Mouse (Mus musculus) adipocyte (in vitro differentiated cells): ENCODE measurements at regions not wholly inside any gene's neighbourhood (a gene's known extent, or its start where the extent isn't known, plus 50 kb on each side); places are given as distances from the start of the nearest gene placed in this dataset.

ENCODE experiments used
- DNase-seq: peaks from one replicate; pipeline ENCODE4 v3.0.0-alpha.2; 2016; ENCODE audit warnings: low spot score

DNA sequence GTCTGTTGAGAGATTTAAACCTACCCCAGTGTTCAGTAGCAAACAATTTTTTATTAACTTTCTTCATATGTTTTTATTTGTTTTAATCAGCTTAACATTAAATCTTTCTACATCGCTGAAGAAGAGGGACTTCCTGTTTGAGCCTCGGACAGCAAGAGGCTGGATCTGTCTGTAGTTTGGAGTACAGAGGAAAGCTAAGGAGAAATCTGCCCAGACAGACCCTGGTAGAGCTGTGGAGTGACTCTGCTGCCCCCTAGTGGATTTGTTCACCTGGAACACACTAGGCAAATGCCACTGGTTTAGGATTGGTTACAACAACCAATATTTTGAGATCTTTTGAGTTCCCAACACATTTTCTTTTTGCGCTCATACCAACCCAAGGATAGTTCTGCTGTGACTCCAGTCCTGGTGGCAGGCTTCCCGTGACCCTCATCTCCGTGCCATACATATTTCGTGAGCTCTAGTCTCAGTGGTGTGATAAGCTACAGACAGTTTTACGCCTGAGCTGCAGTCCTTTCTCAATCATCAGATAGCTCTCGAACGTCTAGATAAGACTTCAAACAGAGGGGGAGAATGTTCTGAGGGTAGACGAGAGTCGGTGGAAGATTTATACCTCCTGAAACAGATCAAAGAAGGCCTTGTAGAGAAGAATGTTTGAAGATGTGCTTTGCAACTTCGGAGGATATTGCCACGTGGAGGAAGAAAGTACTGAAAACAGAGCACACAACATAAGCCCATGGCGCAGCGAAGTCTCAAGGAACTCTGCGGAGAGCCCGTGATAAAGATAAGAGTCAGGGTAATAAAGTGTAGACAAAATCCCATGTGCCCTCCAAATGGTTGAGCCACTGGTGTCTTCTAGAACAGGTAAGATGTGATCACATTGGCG is 119.0 kb upstream of the Nabp1 start:
- peak; percentile 95 for DNase-seq

DNA sequence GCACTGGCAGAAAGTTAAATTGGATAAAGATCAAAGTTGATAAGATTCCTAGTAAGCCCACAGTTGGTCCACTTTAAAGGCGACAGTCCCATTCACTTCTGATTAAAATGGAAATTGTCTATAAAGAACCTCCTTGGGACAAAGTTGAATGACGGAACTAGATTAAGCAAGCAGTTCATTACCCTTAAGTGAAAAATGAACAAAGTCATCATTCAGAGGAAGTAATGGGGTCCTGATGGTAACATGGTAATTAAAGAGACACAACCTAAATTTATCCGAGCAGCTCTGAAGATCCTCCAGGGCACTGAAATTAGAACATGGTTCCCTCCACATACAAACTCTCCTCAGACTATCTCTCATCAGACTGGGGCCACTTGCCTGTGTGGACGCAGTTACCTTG is 116.4 kb upstream of the Nabp1 start:
- no peak for DNase-seq

DNA sequence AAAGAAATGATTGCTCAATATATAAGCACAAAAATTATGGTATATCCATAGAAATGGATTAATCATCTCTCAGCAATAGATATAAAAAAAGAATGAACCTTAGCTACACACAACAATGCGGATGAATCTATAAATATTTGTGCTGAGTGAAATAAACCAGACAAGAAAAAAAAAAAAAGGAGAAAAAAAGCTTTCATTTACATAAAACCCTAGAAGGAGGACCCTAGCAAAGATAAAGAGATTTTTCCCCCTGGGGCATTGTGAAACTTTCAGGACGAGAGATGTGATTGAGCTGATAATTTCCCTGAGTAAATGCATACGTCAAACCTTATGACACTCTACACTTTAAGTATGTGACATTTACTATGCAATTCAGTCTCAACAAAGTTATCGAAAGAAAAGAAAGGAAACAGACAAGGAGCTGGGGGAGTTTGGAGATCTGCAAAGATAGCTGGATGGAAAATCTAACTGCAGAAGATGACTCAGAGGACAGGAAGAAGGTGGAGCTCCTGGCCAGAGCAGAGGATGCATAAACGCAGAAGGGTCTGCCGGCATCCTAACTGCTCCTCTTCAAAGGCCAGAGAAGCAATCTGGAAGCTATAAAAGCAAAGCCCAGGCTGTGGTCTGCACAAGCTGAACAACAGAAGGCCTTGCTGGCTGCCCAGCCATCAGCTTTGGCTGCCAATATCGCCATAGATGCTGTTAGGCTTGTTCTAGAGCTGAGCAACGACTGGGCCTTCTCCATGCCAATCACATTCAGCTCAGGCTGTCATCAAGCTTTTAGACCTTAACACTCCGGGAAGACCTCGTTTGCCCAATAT is 115.6 kb upstream of the Nabp1 start:
- no peak for DNase-seq

DNA sequence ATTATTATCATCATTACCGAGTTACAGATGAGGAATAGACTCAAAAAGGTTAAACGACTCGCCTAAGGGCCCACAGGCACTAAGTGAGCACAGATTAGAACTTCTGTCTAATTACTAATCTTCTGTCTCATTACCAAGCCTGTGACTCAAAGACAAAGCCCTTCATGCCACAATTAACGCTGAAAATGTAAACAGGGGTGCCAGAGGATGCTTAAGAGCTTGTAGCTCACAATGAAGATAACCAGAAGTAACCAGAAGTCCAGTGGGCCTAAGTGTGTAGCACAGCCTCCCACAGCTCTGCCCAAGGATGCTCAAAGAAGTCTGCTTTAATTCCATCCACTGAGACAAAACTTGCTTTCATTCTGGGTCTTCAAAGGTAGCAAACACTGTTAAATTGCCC is 113.7 kb upstream of the Nabp1 start:
- no peak for DNase-seq

DNA sequence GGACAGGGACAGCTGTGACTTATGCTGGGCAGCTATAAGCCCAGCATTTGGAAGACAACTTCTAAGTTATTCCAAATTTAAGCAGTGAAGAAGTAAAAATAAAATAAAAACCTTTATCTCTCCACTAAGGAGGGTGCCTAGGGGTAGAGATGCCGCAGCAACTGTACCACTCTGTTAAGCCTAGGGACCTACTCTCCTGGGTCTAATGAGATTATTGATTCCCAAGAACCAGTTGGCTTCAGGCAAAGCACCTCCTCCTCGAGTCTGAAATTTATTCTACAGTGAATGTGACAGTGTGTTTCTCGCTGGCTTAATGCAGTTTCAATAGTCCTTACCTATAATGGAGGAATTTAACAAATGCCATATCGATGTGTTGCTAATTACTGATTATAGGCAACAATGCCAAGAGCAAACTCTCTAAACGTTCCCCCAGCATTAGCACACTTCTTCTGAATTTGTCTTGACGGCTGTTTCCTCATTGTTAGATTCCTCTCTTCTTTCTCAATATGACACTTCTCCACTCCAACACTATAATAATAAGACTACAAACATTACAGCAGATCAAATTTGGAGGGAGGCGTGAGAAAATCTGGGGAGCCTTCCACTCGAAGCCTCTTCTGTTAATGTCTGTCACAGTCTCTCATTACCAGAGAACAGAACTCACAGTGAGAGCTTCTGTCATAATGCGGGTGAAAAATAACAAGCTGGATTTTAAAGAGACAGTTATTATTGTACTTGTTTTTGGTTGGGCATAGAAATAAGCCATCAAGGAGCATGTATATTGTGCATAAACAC is 112.6 kb upstream of the Nabp1 start:
- DNase-seq, result no peak

DNA sequence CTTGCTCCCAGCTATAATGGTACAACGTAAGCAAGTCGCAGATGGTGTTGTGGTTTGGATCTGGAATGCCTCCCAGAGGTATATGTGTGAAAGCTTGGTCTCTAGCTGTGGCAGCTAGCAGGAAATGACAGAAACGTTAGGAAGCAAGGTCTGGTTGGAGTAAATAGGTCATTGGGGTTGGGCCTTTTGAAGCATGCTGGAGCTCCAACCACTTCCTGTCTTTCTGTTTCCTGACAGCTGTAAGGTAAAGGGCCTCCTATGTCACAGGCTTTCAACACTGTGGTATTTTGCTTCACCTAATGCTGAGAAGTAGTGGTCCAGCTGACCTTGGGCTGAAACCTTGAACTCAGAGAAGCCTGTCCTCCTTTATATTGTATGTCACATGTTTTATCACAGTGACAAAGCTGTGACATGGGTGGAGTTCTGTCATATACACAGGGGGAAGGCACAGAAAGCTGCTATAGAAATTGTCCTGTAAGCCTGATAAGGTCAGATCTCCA is 106.8 kb upstream of the Nabp1 start:
- no peak for DNase-seq

- DNase-seq, result no peak
These were observed 105.6 kb upstream of the Nabp1 start for GRCm38 (mm10) chr1:51583871-51584270.

DNA sequence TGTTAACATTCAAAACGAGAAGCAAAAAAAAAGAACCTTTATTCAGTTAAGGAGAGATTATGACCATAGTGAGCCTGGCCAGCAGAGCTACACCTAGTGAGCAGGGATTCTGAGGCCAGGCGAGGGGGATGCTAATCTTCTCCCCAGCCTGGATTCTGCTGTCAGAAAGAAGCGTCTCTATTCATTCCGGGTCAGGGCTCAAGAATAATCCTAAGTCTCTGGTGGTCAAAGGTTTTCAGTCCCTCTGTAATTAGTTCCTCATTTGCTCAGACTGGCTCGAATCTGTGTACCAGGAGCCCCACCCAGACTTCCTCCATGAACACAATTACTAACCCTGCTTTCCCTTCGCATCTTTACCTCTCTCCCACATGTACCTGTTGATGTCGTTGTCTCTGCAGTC is 101.8 kb upstream of the Nabp1 start:
- no peak for DNase-seq

GRCm38 (mm10) chr1:51577701-51578100 is 99.5 kb upstream of the Nabp1 start:
- no peak for DNase-seq

DNA sequence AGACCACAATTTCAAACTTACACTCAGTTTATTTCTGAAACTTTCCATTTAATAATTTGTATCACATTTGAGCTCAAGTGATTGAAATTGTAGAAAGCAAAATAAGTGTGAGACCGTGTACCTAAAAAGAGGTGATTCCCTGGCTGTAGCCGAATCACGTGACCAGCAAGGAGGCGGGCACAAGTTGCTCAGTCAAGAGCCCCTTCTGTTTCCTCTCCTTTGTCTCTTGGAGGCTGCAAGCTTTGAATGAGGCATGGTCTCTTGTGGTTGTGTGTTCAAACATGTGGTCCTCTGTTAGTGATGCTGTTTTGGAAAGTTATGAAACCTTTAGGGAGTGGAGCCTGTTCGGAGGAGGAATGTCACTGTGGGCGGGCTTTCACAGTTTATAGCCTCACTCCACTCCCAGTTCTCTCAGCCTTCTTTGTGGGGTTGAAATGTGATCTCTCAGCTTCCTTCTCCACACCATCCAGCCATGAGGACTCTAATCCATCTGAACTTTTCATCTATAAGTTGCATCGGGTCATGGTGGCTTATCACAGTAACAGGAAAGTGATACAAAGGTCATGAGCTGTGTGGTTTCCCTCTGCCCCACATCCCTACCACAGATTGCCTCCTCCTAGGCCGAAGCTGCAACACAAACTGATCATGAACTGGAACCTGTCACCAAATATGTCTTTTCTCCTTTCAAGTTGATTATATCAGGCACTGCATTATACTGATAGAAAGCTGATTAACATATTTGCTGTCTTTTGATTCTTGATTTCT is 94.3 kb upstream of the Nabp1 start:
- DNase-seq, result no peak

DNA sequence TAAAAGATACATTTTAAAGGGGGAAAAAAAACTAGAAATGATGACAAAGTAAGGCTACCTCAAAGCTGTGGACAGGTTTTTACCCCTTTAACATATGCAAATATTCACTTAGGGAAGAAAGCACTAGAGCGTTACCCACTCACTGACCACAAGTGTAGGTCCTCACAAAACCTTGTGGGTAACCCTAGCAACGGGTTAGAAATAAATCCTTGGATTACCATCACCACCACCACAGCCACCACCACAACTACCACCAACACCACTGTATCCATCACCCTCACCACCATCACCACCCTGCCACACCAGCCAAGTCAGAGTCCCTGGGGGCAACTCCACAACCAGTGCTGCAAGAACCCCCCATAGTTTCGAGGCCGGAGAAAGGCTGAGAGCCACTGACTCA is 91.4 kb upstream of the Nabp1 start:
- no peak for DNase-seq

DNA sequence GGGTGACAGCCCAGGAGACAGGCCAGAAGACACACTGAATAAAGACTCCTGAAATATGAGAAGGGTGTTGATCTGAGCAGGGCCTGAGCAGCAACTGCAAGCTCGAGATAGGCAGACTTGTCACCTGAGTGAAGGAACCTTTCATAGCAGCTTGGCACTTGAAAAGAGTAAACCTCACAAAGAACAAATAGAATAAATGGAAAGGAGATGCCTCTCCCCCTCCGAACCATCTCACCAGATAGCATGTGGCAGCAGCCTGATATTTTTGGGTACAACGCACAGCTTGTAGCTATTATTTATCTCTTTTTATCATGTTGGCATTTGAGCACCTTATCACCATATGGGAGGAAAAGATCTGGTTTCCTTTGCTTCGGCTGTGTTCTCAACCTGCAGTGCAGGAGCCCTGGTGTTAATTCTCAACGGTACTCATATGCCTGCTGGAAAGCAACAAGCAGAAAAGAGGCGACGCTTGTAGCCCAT is 88.0 kb upstream of the Nabp1 start:
- DNase-seq, result no peak

GRCm38 (mm10) chr1:51556616-51557015 is 78.4 kb upstream of the Nabp1 start:
- DNase-seq, result peak; percentile 31

DNA sequence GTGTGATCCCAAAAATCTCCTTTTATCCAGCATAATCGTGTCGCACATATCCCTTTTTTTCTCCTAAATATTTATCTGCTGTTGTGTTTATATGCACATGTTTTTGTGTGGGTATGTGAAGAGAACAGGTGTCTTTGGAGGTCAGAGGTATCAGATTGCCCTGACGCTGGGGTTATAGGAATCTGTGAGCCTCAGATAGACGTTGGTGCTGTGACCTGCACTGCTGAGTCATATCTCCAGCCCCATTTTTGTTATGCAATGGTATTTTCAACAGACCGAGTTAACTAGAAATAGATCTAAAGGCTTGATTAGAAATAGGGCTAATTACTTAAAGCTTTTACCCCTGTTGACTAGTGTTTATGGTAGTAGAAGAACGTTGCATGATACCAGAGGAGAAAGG is 75.5 kb upstream of the Nabp1 start:
- DNase-seq, result no peak

DNA sequence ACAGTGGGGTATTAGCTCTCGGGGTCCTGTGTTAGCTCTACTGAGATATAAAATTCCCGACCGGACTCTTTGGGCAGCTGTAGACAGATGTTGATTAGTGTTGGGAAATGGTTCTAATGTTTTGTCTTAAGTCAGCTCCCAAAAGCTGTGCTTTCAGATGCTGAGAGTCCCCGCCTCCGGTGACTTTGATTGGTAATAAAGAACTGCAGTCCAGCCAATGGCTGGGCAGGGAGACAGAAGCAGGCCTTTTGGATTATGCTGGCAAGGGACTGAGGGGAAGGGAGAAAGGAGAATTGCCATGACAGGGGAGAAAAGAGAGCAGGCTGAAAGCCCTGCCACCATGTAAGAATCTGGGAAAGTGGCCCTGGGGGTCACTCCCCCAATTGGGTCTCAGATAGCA is 73.4 kb upstream of the Nabp1 start:
- no peak for DNase-seq

DNA sequence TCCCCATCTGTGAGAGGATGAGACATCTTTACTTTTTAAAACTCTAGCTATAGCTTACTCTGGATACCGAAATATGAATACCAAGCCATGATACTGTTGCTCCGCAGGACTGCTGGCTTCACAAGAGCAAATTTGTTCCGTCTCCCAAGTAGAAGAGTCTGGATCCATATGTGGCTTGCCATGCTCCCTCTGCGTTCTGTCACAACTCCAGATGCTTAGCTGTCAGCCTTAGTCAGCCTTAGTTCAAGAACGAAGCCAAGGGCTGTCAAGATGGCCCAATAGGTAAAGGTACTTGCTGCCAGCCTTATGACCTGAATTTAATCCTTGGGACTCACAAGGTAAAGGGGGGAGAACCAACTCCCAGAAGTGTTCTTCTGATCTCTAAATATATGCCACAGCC is 64.6 kb upstream of the Nabp1 start:
- DNase-seq, result no peak

GRCm38 (mm10) chr1:51539634-51540033 is 61.4 kb upstream of the Nabp1 start:
- no peak for DNase-seq

GRCm38 (mm10) chr1:51538836-51539235 is 60.6 kb upstream of the Nabp1 start:
- DNase-seq, result no peak

DNA sequence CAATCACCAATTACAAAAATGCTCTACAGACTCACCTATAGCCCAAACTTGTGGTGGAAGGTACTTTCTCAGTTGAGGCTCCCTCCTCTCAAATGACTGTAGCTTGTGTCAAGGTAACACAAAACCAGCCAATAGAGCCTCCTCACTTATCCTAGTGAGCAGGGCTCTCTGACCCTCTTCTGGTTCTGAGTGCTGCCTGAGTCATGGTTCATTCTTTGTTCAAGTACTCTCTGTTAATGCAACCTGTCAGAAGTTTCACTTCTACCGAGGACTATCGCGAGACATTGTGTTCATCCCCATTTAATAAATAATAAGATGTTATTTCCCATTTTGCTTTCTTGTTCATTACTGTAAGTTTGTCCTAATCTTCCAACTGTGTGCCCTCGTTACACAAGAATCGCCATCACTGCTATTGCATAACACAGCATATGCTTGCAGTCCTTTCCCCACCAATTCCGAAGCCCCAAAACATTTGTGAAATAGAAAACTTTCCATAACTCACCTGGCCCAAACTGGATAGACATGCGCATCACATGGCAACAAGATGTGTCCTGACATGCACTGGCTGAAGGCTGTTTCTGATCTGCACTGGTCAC is 59.6 kb upstream of the Nabp1 start:
- DNase-seq, result no peak

DNA sequence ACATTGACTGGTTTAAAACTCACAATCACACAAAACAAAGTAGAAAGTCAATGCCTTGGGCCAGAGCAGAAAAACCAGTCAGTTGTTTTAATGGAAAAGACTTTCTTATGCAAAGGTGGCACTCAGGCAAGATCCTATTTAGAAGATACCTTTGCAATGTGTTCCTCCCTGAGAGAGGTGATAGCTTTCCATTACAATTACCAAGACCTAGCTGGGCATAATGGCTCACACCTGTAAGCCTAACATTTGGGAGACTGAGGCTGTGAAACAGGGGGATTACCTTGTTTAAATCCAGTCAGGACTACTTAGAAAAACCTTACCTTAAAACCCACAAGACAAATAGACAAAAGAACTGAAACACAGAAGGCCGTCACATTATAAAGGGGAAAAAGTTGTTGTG is 57.9 kb upstream of the Nabp1 start:
- no peak for DNase-seq

GRCm38 (mm10) chr1:51535414-51535813 is 57.2 kb upstream of the Nabp1 start:
- DNase-seq, result no peak
